Mouse (Mus musculus): ENCODE results near the gene Tlr7. TPM values are rescaled to one million over a fixed set of nuclear protein-coding genes. Genes with fewer than 3 reads are reported as not detected.

The Tlr7 gene
- 100 to 1,000 TPM; 230 to 247 TPM for total RNA-seq (2023)

GRCm38 (mm10) chrX:167330399-167330798 lies at the start of gene Tlr7:
TSS of gene Tlr7 (minus strand) at chrX:167330558.

DNA sequence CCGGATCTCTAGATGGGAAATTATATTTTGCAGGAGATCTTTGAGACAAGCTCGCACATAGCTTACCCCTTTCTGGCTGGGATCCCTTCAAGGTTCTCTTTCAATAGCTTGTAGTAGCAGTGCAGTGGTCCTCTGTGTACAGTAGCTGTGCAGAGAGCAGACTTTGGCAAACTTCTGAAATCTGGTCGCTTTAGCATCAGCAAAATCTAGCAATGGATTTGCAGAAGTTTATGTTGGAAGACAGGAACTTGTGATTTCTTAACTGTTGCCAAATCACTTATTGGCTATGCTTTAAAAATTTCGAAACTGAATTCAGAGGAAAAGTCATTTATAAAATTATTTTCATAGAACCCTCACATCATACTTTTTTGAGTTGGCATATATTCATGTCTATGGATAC lies 66.3 kb downstream of the Tlr7 start, which contains the start of gene Tlr8:
Tlr8 (minus strand) TSS at position 244 of the 400 bp plus-strand sequence.

Other genes starting within 250 kb of the Tlr7 start
- 1,000 to 10,000 TPM; 6,260 to 6,672 TPM for gene Tmsb4x, start 121.2 kb downstream of the Tlr7 start, total RNA-seq (2023)
- 100 to 1,000 TPM; 110 to 146 TPM for gene Tlr8, start 66.2 kb downstream of the Tlr7 start, total RNA-seq (2023)
- 10 to 100 TPM; 22.2 to 22.4 TPM for gene Prps2, start 52.2 kb upstream of the Tlr7 start, total RNA-seq (2023)

All from monocyte, adult 59 days (primary cell).